34 mouse cellular contexts compared by ENCODE assay signal in genomic region chr4:124610066-124610465, GRCm38 (mm10). TPM values are rescaled to one million over a fixed set of nuclear protein-coding genes. Genes with fewer than 3 reads are reported as not detected.
"Had no signal": no experiment of that assay in that cellular context is flagged by ENCODE, and none has a peak within 500 bp of the region (broad histone marks: within the 10 kb centered on the region; RNA-seq: fewer than 3 reads in every experiment).

No protein-coding gene starts in this region.

- H3K4me2 ChIP-seq: heart, embryonic 11.5 days; heart, embryonic 13.5 days; heart, embryonic 15.5 days; hindbrain, embryonic 12.5 days; hindbrain, embryonic 14.5 days; intestine, embryonic 15.5 days; limb, embryonic 12.5 days; liver, embryonic 11.5 days; liver, embryonic 13.5 days; liver, embryonic 15.5 days had no signal

- ATAC-seq: inflammation-experienced regulatory T-cells, adult 6 months; intestine, embryonic 15.5 days; intestine, postnatal 0 days; liver, postnatal 0 days had no signal

- H3K9me3 ChIP-seq: heart, embryonic 13.5 days; heart, embryonic 15.5 days; hindbrain, embryonic 10.5 days; hindbrain, embryonic 12.5 days; intestine, embryonic 15.5 days; limb, embryonic 10.5 days; limb, embryonic 12.5 days; liver, embryonic 13.5 days; liver, embryonic 15.5 days had no signal

- H3K4me3 ChIP-seq: gastrocnemius, adult 2 months; heart, embryonic 13.5 days; heart, embryonic 15.5 days; hindbrain, embryonic 10.5 days; hindbrain, embryonic 12.5 days; intestine, embryonic 15.5 days; layer of hippocampus, adult 2 months; limb, embryonic 10.5 days; limb, embryonic 12.5 days; liver, embryonic 13.5 days; liver, embryonic 15.5 days had no signal

- H3K9ac ChIP-seq: heart, embryonic 13.5 days; heart, embryonic 15.5 days; hindbrain, embryonic 12.5 days; hindbrain, embryonic 14.5 days; intestine, embryonic 15.5 days; limb, embryonic 12.5 days; liver, embryonic 13.5 days; liver, embryonic 15.5 days; liver, postnatal 0 days had no signal

- H3K27ac ChIP-seq: gastrocnemius, adult 2 months; heart, embryonic 13.5 days; heart, embryonic 15.5 days; hindbrain, embryonic 10.5 days; hindbrain, embryonic 12.5 days; hindbrain, embryonic 14.5 days; intestine, embryonic 15.5 days; layer of hippocampus, adult 2 months; limb, embryonic 10.5 days; limb, embryonic 12.5 days; liver, embryonic 13.5 days; liver, embryonic 15.5 days had no signal

- H3K36me3 ChIP-seq: heart, embryonic 13.5 days; heart, embryonic 15.5 days; hindbrain, embryonic 10.5 days; hindbrain, embryonic 12.5 days; intestine, embryonic 15.5 days; limb, embryonic 10.5 days; limb, embryonic 12.5 days; liver, embryonic 13.5 days; liver, embryonic 15.5 days had no signal

- H3K4me1 ChIP-seq: heart, embryonic 15.5 days; intestine, embryonic 15.5 days had no signal

- H3K27me3 ChIP-seq: intestine, embryonic 15.5 days had no signal

- DNase-seq: gastrocnemius, adult 2 months; gastrocnemius, postnatal 10 days; gastrocnemius, postnatal 25 days; heart, adult 18-20 months; heart, postnatal 36 days; kidney, adult 18-20 months; kidney, adult 8-10 months; kidney, postnatal 10 days; kidney, postnatal 25 days; kidney, postnatal 4 days; liver; liver, embryonic 13.5 days; liver, postnatal 0 days had no signal

RNA-seq across cellular contexts. Expression of gene 3100002H09Rik, which starts 0.5 kb away (rescaled TPM):
- total RNA-seq: gastrocnemius, adult 2 months; gastrocnemius, postnatal 10 days; gastrocnemius, postnatal 25 days; gastrocnemius, postnatal 4 days; granulocyte monocyte progenitor cell, adult 5-6 weeks; heart, adult 18-20 months; heart, adult 8-10 months; heart, postnatal 14 days; heart, postnatal 36 days had no signal
- polyA plus RNA-seq: heart, embryonic 11.5 days; heart, postnatal 0 days; hindbrain, embryonic 10.5 days; hindbrain, embryonic 14.5 days; inflammation-experienced regulatory T-cells, adult 6 months; intestine, embryonic 15.5 days; intestine, postnatal 0 days; kidney, embryonic 14.5 days; limb, embryonic 10.5 days; limb, embryonic 12.5 days; limb, embryonic 14.5 days; liver, embryonic 11.5 days; liver, embryonic 13.5 days; liver, embryonic 15.5 days; liver, postnatal 0 days had no signal

RNA-seq across cellular contexts. Expression of gene Pou3f1, which starts 46.5 kb away (rescaled TPM):
- total RNA-seq: granulocyte monocyte progenitor cell, adult 5-6 weeks had no signal
- polyA plus RNA-seq: inflammation-experienced regulatory T-cells, adult 6 months; intestine, postnatal 0 days; liver, embryonic 13.5 days; liver, embryonic 15.5 days; liver, postnatal 0 days had no signal
